Mouse (Mus musculus) liver, adult 2 months (tissue): ENCODE measurements around the gene Calhm4.

Experiments used
- CTCF ChIP-seq: fragments of 200-500 bp; IDR thresholded peaks from 2 replicates; pipeline ENCODE4 v1.5.1; 2011; ENCODE audit warnings: low read depth, low read length, control low read depth
- POLR2A ChIP-seq: fragments of 200-500 bp; IDR thresholded peaks from 2 replicates; pipeline ENCODE4 v1.6.1; 2011; ENCODE audit warnings: low read length, control low read depth; ENCODE audit not compliant: insufficient read depth; ENCODE audit errors: extremely low read depth

- TF ChIP-seq CTCF, result no peak
- no peak for TF ChIP-seq POLR2A
Measured at GRCm38 (mm10) chr10:34088515-34088914, 44.4 kb upstream of the Calhm4 start.
